Mouse (Mus musculus) liver, embryonic 15.5 days (tissue): ENCODE data around the gene Gm9780. TPM values are rescaled to one million over a fixed set of nuclear protein-coding genes. Genes with fewer than 3 reads are reported as not detected.
"Not testable (repeated sequence)": the region's sequence is repeated elsewhere in the genome, so short reads cannot be mapped to it uniquely, and the experiment has no call there.

Source experiments
- ATAC-seq: fragments of 200-750 bp; cut with Nextera tagmentation; 2 replicates; pipeline ENCODE4 v1.8.0; 2017; ENCODE audit warnings: moderate number of reproducible peaks, mild to moderate bottlenecking, moderate library complexity; ENCODE audit not compliant: insufficient read depth
- H3K27ac ChIP-seq: fragments of 300-500 bp; sonication (generic); replicated peaks from 2 replicates; pipeline ENCODE4 v1.5.1; 2015; ENCODE audit warnings: mild to moderate bottlenecking, inconsistent platforms
- H3K27me3 ChIP-seq: fragments of 300-500 bp; sonication (generic); 2 replicates; pipeline ENCODE4 v1.6.1; 2015; ENCODE audit warnings: mild to moderate bottlenecking, inconsistent platforms
- H3K36me3 ChIP-seq: fragments of 300-500 bp; sonication (generic); replicated peaks from 2 replicates; pipeline ENCODE4 v1.6.1; 2015; ENCODE audit warnings: moderate library complexity, mild to moderate bottlenecking, inconsistent platforms
- H3K4me1 ChIP-seq: fragments of 300-500 bp; sonication (generic); replicated peaks from 2 replicates; pipeline ENCODE4 v1.6.1; 2015; ENCODE audit warnings: inconsistent platforms
- H3K4me2 ChIP-seq: fragments of 300-500 bp; sonication (generic); 2 replicates; pipeline ENCODE4 v1.6.1; 2015; ENCODE audit warnings: moderate library complexity, mild to moderate bottlenecking, inconsistent platforms
- H3K4me3 ChIP-seq: fragments of 300-500 bp; sonication (generic); replicated peaks from 2 replicates; pipeline ENCODE4 v1.5.1; 2015; ENCODE audit warnings: mild to moderate bottlenecking, inconsistent platforms
- H3K9ac ChIP-seq: fragments of 300-500 bp; sonication (generic); 2 replicates; pipeline ENCODE4 v1.6.1; 2015; ENCODE audit warnings: moderate library complexity, mild to moderate bottlenecking, inconsistent platforms
- H3K9me3 ChIP-seq: fragments of 300-500 bp; sonication (generic); replicated peaks from 2 replicates; pipeline ENCODE4 v1.6.1; 2016; ENCODE audit warnings: inconsistent platforms
- WGBS: fragments of 180-500 bp; shearing (Covaris S2); methylation state at CpG from one replicate; pipeline ENCODE4 v1.1.7; 2015; ENCODE audit warnings: mixed read lengths; ENCODE audit not compliant: insufficient replicate concordance; 5-methylcytosine and 5-hydroxymethylcytosine counted together
- polyA plus RNA-seq: library from polyadenylated mRNA; unstranded; fragments of >200 nt; fragmentation: Nextera tagmentation; extraction: Ambion mirVana; gene quantifications from 2 replicates; pipeline ENCODE4 v1.2.1, GENCODE M21; 2015

Gm9780 gene
- polyA plus RNA-seq, result 3.4 and 4.0 TPM in 2 replicates

GRCm38 (mm10) chr14:26042611-26043010, at the start of gene Gm9780:
TSS of gene Gm9780 (minus strand) at chr14:26042711.
- H3K9me3 ChIP-seq, H3K4me3 ChIP-seq, ATAC-seq, H3K36me3 ChIP-seq, H3K4me2 ChIP-seq, H3K27me3 ChIP-seq, H3K4me1 ChIP-seq, H3K9ac ChIP-seq, H3K27ac ChIP-seq: not testable (repeated sequence)
- WGBS, result no CpG with 5 or more reads among the region's 26 CpGs

DNA sequence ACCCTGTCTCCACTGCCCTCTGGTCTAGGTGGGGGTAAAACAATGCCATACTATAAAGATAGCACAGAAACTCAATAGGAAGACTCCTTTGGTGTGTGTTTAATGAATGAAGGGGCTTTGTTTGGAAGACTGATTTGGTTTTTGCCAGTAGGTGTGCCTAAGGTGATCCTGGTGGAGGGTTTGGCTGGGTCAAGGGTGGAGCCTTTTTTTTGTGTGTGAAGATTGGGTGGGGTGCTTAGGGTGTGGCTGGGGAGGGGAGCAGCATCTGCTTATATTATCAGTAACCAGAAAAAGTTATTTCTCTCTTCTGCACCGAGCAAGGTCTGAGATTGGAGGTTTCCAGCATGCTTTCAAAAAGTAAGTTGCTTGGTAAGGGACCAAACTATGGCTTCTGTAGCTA, 39.5 kb upstream of the Gm9780 start, which contains the start of gene Cphx3:
Gene Cphx3, plus strand, starts transcription at position 301 of the 400 bp plus-strand sequence.
- not testable (repeated sequence) for ATAC-seq

GRCm38 (mm10) chr14:26081216-26081615, 38.7 kb upstream of the Gm9780 start, which contains the start of gene Cphx2:
TSS of gene Cphx2 (plus strand) at chr14:26081516.
- not testable (repeated sequence) for H3K27me3 ChIP-seq, H3K4me1 ChIP-seq, H3K36me3 ChIP-seq, ATAC-seq, H3K9me3 ChIP-seq, H3K4me2 ChIP-seq, H3K9ac ChIP-seq, H3K4me3 ChIP-seq, H3K27ac ChIP-seq
- WGBS, result no CpG with 5 or more reads among the region's 6 CpGs

More for the DNA sequence above, 39.5 kb upstream of the Gm9780 start, which contains the start of gene Cphx3:
- H3K27ac ChIP-seq, H3K9ac ChIP-seq, H3K4me3 ChIP-seq, H3K4me1 ChIP-seq, H3K27me3 ChIP-seq, H3K9me3 ChIP-seq, H3K4me2 ChIP-seq, H3K36me3 ChIP-seq: not testable (repeated sequence)
- no CpG with 5 or more reads among the region's 1 CpGs for WGBS

- H3K27ac ChIP-seq, H3K9ac ChIP-seq, H3K4me1 ChIP-seq, H3K4me2 ChIP-seq, H3K27me3 ChIP-seq, H3K9me3 ChIP-seq, H3K36me3 ChIP-seq, H3K4me3 ChIP-seq: not testable (repeated sequence)
- no CpG with 5 or more reads among the region's 5 CpGs for whole genome bisulfite sequencing
- ATAC-seq, result peak; percentile 85
Observed at GRCm38 (mm10) chr14:26076620-26077390, 34.3 kb upstream of the Gm9780 start.

DNA sequence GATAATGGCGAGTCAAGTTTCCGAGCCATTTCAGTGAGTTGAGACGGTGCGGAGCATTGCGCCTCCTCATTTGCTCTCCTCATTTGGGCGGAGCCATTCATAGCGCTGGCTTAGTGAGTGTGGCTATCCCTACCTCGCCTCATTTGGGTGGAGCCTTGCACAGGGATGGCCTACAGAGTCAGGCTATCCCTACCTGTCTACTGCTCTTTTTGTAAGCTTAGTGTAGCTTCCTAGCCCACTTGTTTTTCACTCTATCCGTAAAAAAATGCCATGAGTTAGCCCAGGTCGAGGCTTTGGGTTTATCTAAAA, 24.8 kb upstream of the Gm9780 start, which contains the start of gene Tmem254c:
Gene Tmem254c, minus strand, starts transcription at position 31 of the 309 bp plus-strand sequence.
- not testable (repeated sequence) for H3K27ac ChIP-seq, H3K27me3 ChIP-seq, H3K4me1 ChIP-seq, H3K9me3 ChIP-seq, H3K36me3 ChIP-seq, H3K4me2 ChIP-seq, H3K9ac ChIP-seq, H3K4me3 ChIP-seq
- peak; percentile 75; the same call in 1 of the 2 replicates for ATAC-seq
- WGBS, result no CpG with 5 or more reads among the region's 10 CpGs

- H3K9ac ChIP-seq, H3K36me3 ChIP-seq, H3K27ac ChIP-seq, H3K4me1 ChIP-seq, H3K9me3 ChIP-seq, H3K4me2 ChIP-seq, H3K4me3 ChIP-seq, H3K27me3 ChIP-seq: not testable (repeated sequence)
- ATAC-seq, result peak; percentile 68
- WGBS, result no CpG with 5 or more reads among the region's 44 CpGs
Observed at GRCm38 (mm10) chr14:26066574-26067324, 24.2 kb upstream of the Gm9780 start.

GRCm38 (mm10) chr14:26059362-26059761, 16.9 kb upstream of the Gm9780 start:
- no CpG with 5 or more reads among the region's 6 CpGs for WGBS
- not testable (repeated sequence) for H3K27ac ChIP-seq, H3K36me3 ChIP-seq, ATAC-seq, H3K4me3 ChIP-seq, H3K9ac ChIP-seq, H3K27me3 ChIP-seq, H3K4me1 ChIP-seq, H3K9me3 ChIP-seq, H3K4me2 ChIP-seq

- not testable (repeated sequence) for H3K27me3 ChIP-seq, H3K4me2 ChIP-seq, H3K9me3 ChIP-seq, H3K27ac ChIP-seq, ATAC-seq, H3K4me1 ChIP-seq, H3K9ac ChIP-seq, H3K4me3 ChIP-seq, H3K36me3 ChIP-seq
- no CpG with 5 or more reads among the region's 3 CpGs for WGBS
Observed at GRCm38 (mm10) chr14:26058184-26058583, 15.7 kb upstream of the Gm9780 start.

GRCm38 (mm10) chr14:26048767-26049166, 6.3 kb upstream of the Gm9780 start:
- not testable (repeated sequence) for H3K4me1 ChIP-seq

GRCm38 (mm10) chr14:26047026-26047425, 4.5 kb upstream of the Gm9780 start:
- H3K27ac ChIP-seq, H3K36me3 ChIP-seq, H3K9me3 ChIP-seq, H3K4me2 ChIP-seq, H3K4me3 ChIP-seq, H3K9ac ChIP-seq, H3K4me1 ChIP-seq, ATAC-seq, H3K27me3 ChIP-seq: not testable (repeated sequence)
- no CpG with 5 or more reads among the region's 8 CpGs for WGBS

More at GRCm38 (mm10) chr14:26048767-26049166, 6.3 kb upstream of the Gm9780 start:
- H3K36me3 ChIP-seq, H3K4me2 ChIP-seq, H3K4me3 ChIP-seq, ATAC-seq, H3K9me3 ChIP-seq, H3K27me3 ChIP-seq, H3K27ac ChIP-seq, H3K9ac ChIP-seq: not testable (repeated sequence)
- WGBS, result no CpG with 5 or more reads among the region's 9 CpGs

DNA sequence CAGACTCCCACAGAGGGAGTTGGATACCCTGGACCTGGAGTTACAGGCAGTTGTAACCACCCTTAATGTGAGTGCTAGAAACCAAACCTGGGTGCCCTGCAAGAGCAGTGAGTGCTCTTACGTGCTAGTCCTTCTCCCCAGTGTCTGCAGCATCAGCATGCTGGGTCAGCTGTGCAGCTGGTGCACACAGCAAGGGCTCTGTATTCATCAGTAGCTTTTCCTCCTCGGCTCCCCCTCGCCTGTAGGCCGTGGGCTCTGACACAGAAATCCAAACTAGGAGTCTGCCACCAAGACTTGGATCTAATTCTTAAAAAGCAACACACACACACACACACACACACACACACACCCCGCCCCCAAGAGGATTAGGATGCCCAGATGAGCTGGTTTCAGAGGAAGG, 2.5 kb upstream of the Gm9780 start:
- WGBS, result no CpG with 5 or more reads among the region's 5 CpGs
- not testable (repeated sequence) for H3K27ac ChIP-seq, H3K4me1 ChIP-seq, H3K27me3 ChIP-seq, H3K4me2 ChIP-seq, ATAC-seq, H3K36me3 ChIP-seq, H3K9ac ChIP-seq, H3K9me3 ChIP-seq, H3K4me3 ChIP-seq
